Mouse (Mus musculus) liver, postnatal 0 days (tissue): Measurements from ENCODE around the gene Gabrb1. TPM values are rescaled to one million over a fixed set of nuclear protein-coding genes. Genes with fewer than 3 reads are reported as not detected.

Experiments used
- ATAC-seq: fragments of 200-750 bp; cut with Nextera tagmentation; 2 replicates; pipeline ENCODE4 v1.8.0; 2017; ENCODE audit warnings: mild to moderate bottlenecking, moderate library complexity
- DNase-seq: peaks from one replicate; pipeline ENCODE4 v3.0.0-alpha.2; 2016
- H3K27ac ChIP-seq: fragments of 300-500 bp; sonication (generic); 2 replicates; pipeline ENCODE4 v1.5.1; 2014; ENCODE audit warnings: antibody characterized with exemption, moderate library complexity, mild to moderate bottlenecking, low read depth
- H3K27me3 ChIP-seq: fragments of 300-500 bp; sonication (generic); 2 replicates; pipeline ENCODE4 v1.6.1; 2014; ENCODE audit warnings: low read length, control low read depth, mixed read lengths; ENCODE audit not compliant: insufficient read depth
- H3K36me3 ChIP-seq: fragments of 300-500 bp; sonication (generic); replicated peaks from 2 replicates; pipeline ENCODE4 v1.6.1; 2014; ENCODE audit warnings: mild to moderate bottlenecking, control low read depth, low read length, moderate library complexity, mixed read lengths; ENCODE audit not compliant: insufficient read depth
- H3K4me1 ChIP-seq: fragments of 300-500 bp; sonication (generic); 2 replicates; pipeline ENCODE4 v1.6.1; 2014; ENCODE audit warnings: antibody characterized with exemption, mild to moderate bottlenecking, control low read depth; ENCODE audit not compliant: insufficient read depth
- H3K4me2 ChIP-seq: fragments of 300-500 bp; sonication (generic); 2 replicates; pipeline ENCODE4 v1.6.1; 2014; ENCODE audit warnings: low read depth, mild to moderate bottlenecking, low read length, moderate library complexity, mixed read lengths
- H3K4me3 ChIP-seq: fragments of 300-500 bp; sonication (generic); 2 replicates; pipeline ENCODE4 v1.5.1; 2014; ENCODE audit warnings: low read depth, low read length
- H3K9ac ChIP-seq: fragments of 300-500 bp; sonication (generic); replicated peaks from 2 replicates; pipeline ENCODE4 v1.6.1; 2014; ENCODE audit warnings: mild to moderate bottlenecking, moderate library complexity
- H3K9me3 ChIP-seq: fragments of 300-500 bp; sonication (generic); 2 replicates; pipeline ENCODE4 v1.6.1; 2016; ENCODE audit warnings: mild to moderate bottlenecking, control low read depth, low read length, mixed read lengths
- CTCF ChIP-seq: sonication (generic); IDR thresholded peaks from 2 replicates; pipeline ENCODE4 v1.5.1; 2016; ENCODE audit warnings: antibody characterized with exemption, low read depth
- EP300 ChIP-seq: IDR thresholded peaks from 2 replicates; pipeline ENCODE4 v1.6.1; 2016; ENCODE audit warnings: antibody characterized with exemption, low read depth, mild to moderate bottlenecking
- WGBS: fragments of 180-500 bp; shearing (Covaris S2); extraction: QIAGEN DNeasy Blood & Tissue Kit; methylation state at CpG from one replicate; pipeline ENCODE4 v1.1.7; 2014; ENCODE audit not compliant: insufficient replicate concordance; 5-methylcytosine and 5-hydroxymethylcytosine counted together
- polyA plus RNA-seq: library from polyadenylated mRNA; unstranded; fragments of >200 nt; fragmentation: Nextera tagmentation; extraction: Ambion mirVana; gene quantifications from 2 replicates; pipeline ENCODE4 v1.2.1, GENCODE M21; 2015

Gabrb1 gene
- polyA plus RNA-seq, 1 experiment from 2014 or later = not detected

GRCm38 (mm10) chr5:71654056-71654455 is 3.9 kb upstream of the Gabrb1 start:
- Histone ChIP-seq H3K4me2 (no peak overlapping the region), H3K36me3 (no peaks in the 10 kb centered on the region), H3K9me3 (no peaks in the 10 kb centered on the region), H3K4me1 (peaks cover 8% of the 10 kb centered on the region), H3K4me3 (no peak overlapping the region), H3K27me3 (peaks cover 21% of the 10 kb centered on the region), H3K27ac (no peak overlapping the region), H3K9ac (no peak overlapping the region)
- DNase-seq = no peak
- WGBS = 68% methylated on average over 5 of the region's 5 CpGs
- no peak for ATAC-seq
- TF ChIP-seq EP300 (no peak), CTCF (no peak)

- Histone ChIP-seq H3K9me3 (no peaks in the 10 kb centered on the region), H3K9ac (no peak overlapping the region), H3K4me2 (no peak overlapping the region), H3K27me3 (peaks cover 21% of the 10 kb centered on the region), H3K4me1 (peaks cover 8% of the 10 kb centered on the region), H3K36me3 (no peaks in the 10 kb centered on the region), H3K27ac (no peak overlapping the region), H3K4me3 (no peak overlapping the region)
- DNase-seq = no peak
- no peak for TF ChIP-seq CTCF
- no peak for TF ChIP-seq EP300
- 9% methylated on average over 10 of the region's 10 CpGs for WGBS
- no peak for ATAC-seq
Measured at GRCm38 (mm10) chr5:71656771-71657170, 1.1 kb upstream of the Gabrb1 start.

- H3K9ac ChIP-seq = no peak within 1 kb of the TSS
- peak within 1 kb of the TSS; percentile 41 for H3K4me3 ChIP-seq
- H3K4me1 ChIP-seq = peaks cover 8% of the 10 kb centered on the region
- ATAC-seq (no peak), DNase-seq (peak; percentile 13)
- H3K27me3 ChIP-seq = peaks cover 21% of the 10 kb centered on the region
- under 1% methylated on average over 15 of the region's 15 CpGs for WGBS
- no peaks in the 10 kb centered on the region for H3K9me3 ChIP-seq
- peak within 1 kb of the TSS; percentile 65 for H3K4me2 ChIP-seq
- TF ChIP-seq CTCF (no peak), EP300 (no peak)
- no peaks in the 10 kb centered on the region for H3K36me3 ChIP-seq
- H3K27ac ChIP-seq = no peak within 1 kb of the TSS
Measured at GRCm38 (mm10) chr5:71658115-71658497, 193 bp downstream of the Gabrb1 start, which contains the start of gene Gabra4. Gene Gabra4, minus strand, starts transcription at chr5:71658308.

- H3K27me3 ChIP-seq = no peaks in the 10 kb centered on the region
- no peak overlapping the region for H3K4me3 ChIP-seq
- DNase-seq = no peak
- no peaks in the 10 kb centered on the region for H3K36me3 ChIP-seq
- H3K4me1 ChIP-seq = no peaks in the 10 kb centered on the region
- no peak overlapping the region for H3K27ac ChIP-seq
- no peak overlapping the region for H3K4me2 ChIP-seq
- TF ChIP-seq CTCF = no peak
- TF ChIP-seq EP300 = no peak
- no peak for ATAC-seq
- H3K9me3 ChIP-seq = no peaks in the 10 kb centered on the region
- no peak overlapping the region for H3K9ac ChIP-seq
- WGBS = 53% methylated on average over 4 of the region's 4 CpGs
Measured at GRCm38 (mm10) chr5:71665593-71665992, 7.7 kb downstream of the Gabrb1 start.

GRCm38 (mm10) chr5:71699696-71700467 is 42.0 kb downstream of the Gabrb1 start:
- DNase-seq = no peak
- no peaks in the 10 kb centered on the region for H3K9me3 ChIP-seq
- H3K4me3 ChIP-seq = no peak overlapping the region
- no peaks in the 10 kb centered on the region for H3K36me3 ChIP-seq
- TF ChIP-seq EP300 (no peak), CTCF (no peak)
- 1% methylated on average over 19 of the region's 19 CpGs for WGBS
- no peak overlapping the region for H3K9ac ChIP-seq
- H3K4me1 ChIP-seq = no peaks in the 10 kb centered on the region
- no peak for ATAC-seq
- H3K4me2 ChIP-seq = 0 out of 2 replicates have a peak overlapping the region, but pooled peaks have one; percentile 9
- H3K27ac ChIP-seq = no peak overlapping the region
- H3K27me3 ChIP-seq = peaks cover 26% of the 10 kb centered on the region

- DNase-seq (peak; percentile 12), ATAC-seq (no peak)
- TF ChIP-seq CTCF (0 out of 2 replicates have a peak, but pooled peaks have one; percentile 16), EP300 (no peak)
- Histone ChIP-seq H3K27ac (no peak overlapping the region), H3K36me3 (no peaks in the 10 kb centered on the region), H3K4me1 (no peaks in the 10 kb centered on the region), H3K9me3 (no peaks in the 10 kb centered on the region), H3K27me3 (peaks cover 26% of the 10 kb centered on the region), H3K4me3 (peak overlapping the region; percentile 22), H3K9ac (no peak overlapping the region), H3K4me2 (peak overlapping the region; percentile 62)
- WGBS = 2% methylated on average over 46 of the region's 46 CpGs
Measured at GRCm38 (mm10) chr5:71700468-71701272, 42.8 kb downstream of the Gabrb1 start.
